Mouse (Mus musculus) right cerebral cortex, postnatal 10 days (tissue): ENCODE data around the gene Sptssa.
A peak's percentile ranks its signal among the peaks of the same experiment; 100 is the strongest.
"Not testable (repeated sequence)": the region's sequence is repeated elsewhere in the genome, so short reads cannot be mapped to it uniquely, and the experiment has no call there.

ENCODE experiments used
- DNase-seq, 2 experiments: peaks; one replicate each; pipeline ENCODE4 v3.0.0; 2021; ENCODE audit warnings: low spot score in 2 of 2

Sptssa gene

GRCm38 (mm10) chr12:54656396-54657171 is at the start of gene Sptssa:
Gene Sptssa, minus strand, starts transcription at chr12:54656573.
- peak; percentile 97 to 98 for DNase-seq

- no peak for DNase-seq
These were observed 43.0 kb upstream of the Sptssa start for GRCm38 (mm10) chr12:54699394-54699793.

GRCm38 (mm10) chr12:54697791-54698250 is 41.4 kb upstream of the Sptssa start:
- DNase-seq = peak in 1 of 2 experiments; percentile 48

GRCm38 (mm10) chr12:54697003-54697597 is 40.7 kb upstream of the Sptssa start:
- DNase-seq = peak in 1 of 2 experiments; percentile 59

- peak; percentile 97 for DNase-seq
These were observed 40.0 kb upstream of the Sptssa start for GRCm38 (mm10) chr12:54696242-54697002.

GRCm38 (mm10) chr12:54695511-54696241 is 39.3 kb upstream of the Sptssa start, which contains the start of gene Eapp:
Gene Eapp, minus strand, starts transcription at chr12:54695897.
- DNase-seq = peak; percentile 98 to 99

- DNase-seq = no peak
These were observed 38.6 kb upstream of the Sptssa start for GRCm38 (mm10) chr12:54694847-54695510.

- no peak for DNase-seq
These were observed 32.7 kb upstream of the Sptssa start for GRCm38 (mm10) chr12:54689082-54689481.

- DNase-seq = no peak
These were observed 26.8 kb upstream of the Sptssa start for GRCm38 (mm10) chr12:54683182-54683581.

- no peak for DNase-seq
These were observed 20.3 kb upstream of the Sptssa start for GRCm38 (mm10) chr12:54676709-54677108.

- DNase-seq = no peak
These were observed 19.0 kb upstream of the Sptssa start for GRCm38 (mm10) chr12:54675396-54675795.

- DNase-seq = no peak
These were observed 14.9 kb upstream of the Sptssa start for GRCm38 (mm10) chr12:54671262-54671661.

- DNase-seq = no peak
These were observed 11.8 kb upstream of the Sptssa start for GRCm38 (mm10) chr12:54668141-54668540.

- no peak for DNase-seq
These were observed 9.2 kb upstream of the Sptssa start for GRCm38 (mm10) chr12:54665526-54665925.

GRCm38 (mm10) chr12:54661470-54661869 is 5.1 kb upstream of the Sptssa start:
- DNase-seq = not testable (repeated sequence)

GRCm38 (mm10) chr12:54659901-54660300 is 3.5 kb upstream of the Sptssa start:
- DNase-seq = no peak

GRCm38 (mm10) chr12:54658425-54659092 is 2.2 kb upstream of the Sptssa start:
- DNase-seq = no peak

- no peak for DNase-seq
These were observed 1.6 kb upstream of the Sptssa start for GRCm38 (mm10) chr12:54657951-54658350.

- DNase-seq = no peak
These were observed 853 bp upstream of the Sptssa start for GRCm38 (mm10) chr12:54657226-54657625.

- DNase-seq = peak; percentile 56 to 60
These were observed 356 bp downstream of the Sptssa start for GRCm38 (mm10) chr12:54656039-54656395.
